Mouse (Mus musculus) G1E (cell line): Measurements from ENCODE around the gene Slc4a8. TPM values are rescaled to one million over a fixed set of nuclear protein-coding genes. Genes with fewer than 3 reads are reported as not detected.

Experiments
- ATAC-seq: 2 replicates; pipeline ENCODE4 v1.8.0; 2016; ENCODE audit warnings: mild to moderate bottlenecking; ENCODE audit not compliant: insufficient number of reproducible peaks, poor library complexity, low FRiP score, severe bottlenecking; ENCODE audit errors: extremely low read depth
- DNase-seq: peaks from one replicate; pipeline ENCODE4 v3.0.0; 2012; ENCODE audit warnings: low spot score
- H3K27me3 ChIP-seq: 2 replicates; pipeline ENCODE4 v1.6.1; 2012; ENCODE audit warnings: mild to moderate bottlenecking, low read length, inconsistent platforms; ENCODE audit not compliant: insufficient read depth
- H3K36me3 ChIP-seq: replicated peaks from 2 replicates; pipeline ENCODE3; 2012; ENCODE audit warnings: mild to moderate bottlenecking, inconsistent platforms
- H3K4me1 ChIP-seq: 2 replicates; pipeline ENCODE4 v1.6.1; 2012; ENCODE audit warnings: low read depth, low read length, inconsistent platforms, mixed read lengths; ENCODE audit not compliant: insufficient read depth
- H3K4me3 ChIP-seq: 2 replicates; pipeline ENCODE4 v1.5.1; 2012; ENCODE audit warnings: low read depth, mild to moderate bottlenecking, inconsistent platforms, low read length, moderate library complexity, mixed read lengths
- H3K9me3 ChIP-seq: replicated peaks from 2 replicates; pipeline ENCODE4 v1.6.1; 2012; ENCODE audit warnings: inconsistent platforms
- CTCF ChIP-seq: IDR thresholded peaks from 2 replicates; pipeline ENCODE4 v1.5.1; 2012; ENCODE audit warnings: low read depth, low read length, inconsistent platforms, mixed read lengths
- GATA1 ChIP-seq: IDR thresholded peaks from 2 replicates; pipeline ENCODE4 v1.6.1; 2012; ENCODE audit warnings: borderline replicate concordance, low read length, inconsistent platforms, mixed read lengths
- GATA2 ChIP-seq: IDR thresholded peaks from 2 replicates; pipeline ENCODE4 v1.6.1; 2012; ENCODE audit warnings: low read depth, low read length, inconsistent platforms, borderline replicate concordance
- POLR2AphosphoS5 ChIP-seq: IDR thresholded peaks from 2 replicates; pipeline ENCODE4 v1.6.1; 2012; ENCODE audit warnings: low read depth, low read length, inconsistent platforms; ENCODE audit not compliant: insufficient replicate concordance
- TAL1 ChIP-seq: conservative IDR thresholded peaks from 2 replicates; pipeline ENCODE4 v1.6.1; 2012; ENCODE audit warnings: low read depth, low read length, inconsistent platforms, mixed read lengths
- polyA plus RNA-seq: library from polyadenylated mRNA; stranded (reverse); fragments of >175 nt; gene quantifications from 2 replicates; pipeline ENCODE4 v1.2.3, GENCODE M21; 2012
- total RNA-seq, 2 experiments: library from RNA; stranded (forward) in 1 of 2; stranded (reverse) in 1 of 2; fragments of 200-1000 nt in 1 of 2; fragments of >200 nt in 1 of 2; fragmentation: Nextera tagmentation in 1 of 2; gene quantifications; 2 replicates each; pipeline ENCODE4 v1.2.3; 2014 to 2017

The Slc4a8 gene
- total and polyA plus RNA-seq, 3 experiments, result 0.27 TPM; not detected in 2

DNA sequence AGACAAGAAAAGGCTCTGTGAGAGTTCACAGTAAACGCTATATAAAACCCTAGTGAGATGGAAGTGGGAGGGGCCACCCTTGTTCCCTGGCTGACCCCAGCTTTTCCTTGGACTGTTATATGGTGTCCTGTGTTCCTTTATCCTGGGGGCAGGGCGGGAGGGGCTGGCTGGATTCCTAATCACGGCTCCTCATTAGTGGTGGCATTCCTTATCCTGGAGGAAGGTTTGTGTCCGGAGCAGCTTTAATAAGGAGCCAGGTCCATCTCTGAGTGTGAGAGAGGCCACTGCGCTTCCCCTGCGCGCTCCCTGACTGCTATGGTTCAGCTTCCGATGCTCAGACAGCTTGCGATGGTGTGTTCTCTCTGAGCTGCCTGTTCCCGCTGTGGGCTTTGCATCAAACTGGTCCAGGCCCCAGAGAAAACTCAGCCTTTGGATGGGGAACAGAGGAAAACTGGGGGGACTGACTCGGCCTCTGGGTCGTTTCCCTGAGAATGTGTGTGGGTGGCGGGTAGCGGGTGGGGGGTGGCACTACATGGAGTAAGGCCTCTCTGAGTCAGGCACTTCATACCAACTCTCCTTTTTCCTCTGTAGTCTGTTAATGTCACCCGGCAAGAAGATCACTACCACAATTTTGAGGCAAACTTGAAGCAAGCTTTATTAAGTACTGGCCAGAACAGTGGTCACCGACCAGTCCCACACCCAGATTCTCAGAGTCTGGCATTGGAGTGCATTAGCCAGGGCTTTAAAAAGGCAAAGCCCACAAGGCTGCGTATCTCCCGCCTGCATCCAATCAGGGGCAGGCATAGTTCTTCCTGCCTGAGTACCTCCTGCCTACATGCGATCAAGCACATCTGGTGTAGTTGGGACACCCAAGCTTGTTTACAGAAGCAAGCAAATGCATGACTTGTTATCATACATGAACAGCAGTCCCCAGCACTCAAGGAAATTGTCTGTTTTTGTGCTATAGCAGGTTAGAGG, 13.9 kb downstream of the Slc4a8 start:
- ATAC-seq (no peak), DNase-seq (no peak)
- H3K4me3 ChIP-seq, result no peak overlapping the region
- H3K27me3 ChIP-seq, result no peaks in the 10 kb centered on the region
- H3K36me3 ChIP-seq, result no peaks in the 10 kb centered on the region
- H3K9me3 ChIP-seq, result peaks cover 34% of the 10 kb centered on the region
- no peaks in the 10 kb centered on the region for H3K4me1 ChIP-seq
- no peak for TF ChIP-seq POLR2AphosphoS5
- no peak for TF ChIP-seq GATA1
- no peak for TF ChIP-seq GATA2
- no peak for TF ChIP-seq CTCF
- no peak for TF ChIP-seq TAL1

GRCm38 (mm10) chr15:100776424-100776823, 14.9 kb downstream of the Slc4a8 start:
- H3K36me3 ChIP-seq, result no peaks in the 10 kb centered on the region
- H3K27me3 ChIP-seq, result no peaks in the 10 kb centered on the region
- TF ChIP-seq TAL1 (no peak), POLR2AphosphoS5 (no peak), GATA1 (no peak)
- no peak for ATAC-seq
- no peak overlapping the region for H3K4me3 ChIP-seq
- DNase-seq, result no peak
- H3K4me1 ChIP-seq, result no peaks in the 10 kb centered on the region
- peaks cover 33% of the 10 kb centered on the region for H3K9me3 ChIP-seq

GRCm38 (mm10) chr15:100777020-100778016, 15.8 kb downstream of the Slc4a8 start:
- no peaks in the 10 kb centered on the region for H3K4me1 ChIP-seq
- no peak overlapping the region for H3K4me3 ChIP-seq
- no peak for DNase-seq
- no peak for ATAC-seq
- H3K36me3 ChIP-seq, result no peaks in the 10 kb centered on the region
- H3K27me3 ChIP-seq, result no peaks in the 10 kb centered on the region
- peaks cover 34% of the 10 kb centered on the region for H3K9me3 ChIP-seq
- no peak for TF ChIP-seq POLR2AphosphoS5
- TF ChIP-seq TAL1, result no peak
- TF ChIP-seq GATA2, result no peak
- no peak for TF ChIP-seq CTCF
- TF ChIP-seq GATA1, result no peak

DNA sequence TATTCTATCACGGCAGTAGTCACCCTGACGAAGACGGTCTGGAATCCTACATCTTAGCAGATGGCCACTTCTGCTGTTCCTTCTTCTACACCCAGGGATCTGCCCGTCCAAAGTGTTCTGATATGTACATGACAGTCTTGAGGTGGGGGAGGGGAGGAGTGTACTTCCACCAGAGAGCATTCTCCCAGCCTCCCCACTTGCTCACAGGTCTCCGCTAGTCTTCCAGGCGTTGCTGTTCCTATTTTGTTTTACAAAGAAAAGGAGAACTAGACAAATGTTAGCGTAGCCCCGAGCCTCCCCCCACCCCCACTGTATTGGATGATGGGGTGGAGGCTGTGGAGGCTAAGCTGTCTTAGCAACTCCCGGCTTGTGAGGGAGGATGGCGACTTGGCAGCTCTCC, 18.3 kb downstream of the Slc4a8 start:
- no peaks in the 10 kb centered on the region for H3K36me3 ChIP-seq
- H3K27me3 ChIP-seq, result no peaks in the 10 kb centered on the region
- H3K4me3 ChIP-seq, result no peak overlapping the region
- no peak for DNase-seq
- TF ChIP-seq GATA1 (no peak), POLR2AphosphoS5 (no peak), GATA2 (no peak), CTCF (no peak)
- ATAC-seq, result no peak
- no peaks in the 10 kb centered on the region for H3K4me1 ChIP-seq
- peaks cover 46% of the 10 kb centered on the region for H3K9me3 ChIP-seq

GRCm38 (mm10) chr15:100783244-100783987, 21.9 kb downstream of the Slc4a8 start:
- no peaks in the 10 kb centered on the region for H3K36me3 ChIP-seq
- H3K9me3 ChIP-seq, result peaks cover 61% of the 10 kb centered on the region
- no peak overlapping the region for H3K4me3 ChIP-seq
- no peaks in the 10 kb centered on the region for H3K27me3 ChIP-seq
- no peak for TF ChIP-seq GATA1
- DNase-seq (no peak), ATAC-seq (no peak)
- no peaks in the 10 kb centered on the region for H3K4me1 ChIP-seq
